Mouse (Mus musculus): ENCODE results near the gene Gpr108. TPM values are rescaled to one million over a fixed set of nuclear protein-coding genes. Genes with fewer than 3 reads are reported as not detected.

The Gpr108 gene
- total RNA-seq, 2 experiments from 2014 or later = 20.9 to 27.2 TPM

DNA sequence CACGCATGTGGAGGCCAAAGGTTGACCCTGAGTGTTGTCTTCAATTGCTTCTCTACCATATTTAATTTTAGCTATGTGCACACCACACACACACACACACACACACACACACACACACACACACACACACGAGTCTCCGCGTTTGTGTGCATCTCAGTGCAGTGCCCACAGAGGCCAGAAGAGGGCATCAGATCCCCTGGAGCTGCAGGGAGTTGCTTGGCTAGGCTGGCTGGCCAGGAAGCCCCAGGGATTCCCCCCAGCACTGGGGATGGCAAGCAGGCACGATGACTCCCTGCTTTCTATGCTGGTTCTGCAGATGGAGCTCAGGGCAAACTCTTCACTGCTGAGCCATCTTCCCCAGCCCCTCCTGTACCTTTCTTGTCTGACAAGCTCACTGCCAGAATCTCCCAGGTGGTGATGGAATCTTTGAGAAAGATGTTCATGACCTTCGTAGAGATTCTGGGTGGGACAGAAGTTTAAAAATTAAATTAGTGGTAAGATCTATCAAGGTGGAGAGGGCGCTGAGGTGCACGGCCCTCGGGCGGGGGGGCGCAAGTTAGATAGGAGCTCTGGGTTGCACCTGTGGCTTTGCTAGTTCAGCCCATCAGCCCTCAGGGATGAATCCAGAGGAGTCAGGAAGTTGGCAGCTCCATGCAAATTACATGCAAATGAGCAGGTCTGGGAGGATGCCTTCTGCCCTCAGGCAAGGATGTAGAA is 28.9 kb downstream of the Gpr108 start:
- ATAC-seq (replicated peaks; ENCODE audit: poor library complexity, severe bottlenecking) = peak; percentile 73

DNA sequence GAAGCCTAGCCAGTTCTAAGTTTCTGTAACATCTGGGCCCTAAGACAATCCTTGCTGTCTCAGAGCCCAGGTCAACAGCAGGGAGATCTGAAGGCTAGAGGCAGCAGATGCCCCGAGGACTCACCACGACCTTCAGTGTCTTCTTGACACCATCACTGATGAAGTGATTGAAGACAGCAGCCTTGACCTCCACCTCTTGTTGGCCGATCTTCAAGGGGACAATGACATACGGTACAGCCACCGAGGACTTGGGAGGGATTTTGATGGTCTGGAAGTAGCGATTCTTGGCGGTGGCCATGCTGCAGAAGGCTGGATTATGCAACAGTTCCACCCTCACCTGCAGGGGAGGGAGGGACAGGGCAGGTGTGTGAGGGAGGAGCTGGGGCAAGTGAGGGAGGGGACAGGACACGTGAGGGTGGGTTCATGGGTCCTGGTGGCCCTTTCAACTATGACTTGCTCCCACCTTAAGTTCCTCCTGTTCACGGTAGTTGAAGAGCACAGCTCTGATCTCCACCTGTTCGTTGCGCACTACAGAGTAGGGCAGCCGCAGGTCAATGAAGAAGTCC is 29.8 kb downstream of the Gpr108 start:
- ATAC-seq (replicated peaks; ENCODE audit: poor library complexity, severe bottlenecking) = no peak

DNA sequence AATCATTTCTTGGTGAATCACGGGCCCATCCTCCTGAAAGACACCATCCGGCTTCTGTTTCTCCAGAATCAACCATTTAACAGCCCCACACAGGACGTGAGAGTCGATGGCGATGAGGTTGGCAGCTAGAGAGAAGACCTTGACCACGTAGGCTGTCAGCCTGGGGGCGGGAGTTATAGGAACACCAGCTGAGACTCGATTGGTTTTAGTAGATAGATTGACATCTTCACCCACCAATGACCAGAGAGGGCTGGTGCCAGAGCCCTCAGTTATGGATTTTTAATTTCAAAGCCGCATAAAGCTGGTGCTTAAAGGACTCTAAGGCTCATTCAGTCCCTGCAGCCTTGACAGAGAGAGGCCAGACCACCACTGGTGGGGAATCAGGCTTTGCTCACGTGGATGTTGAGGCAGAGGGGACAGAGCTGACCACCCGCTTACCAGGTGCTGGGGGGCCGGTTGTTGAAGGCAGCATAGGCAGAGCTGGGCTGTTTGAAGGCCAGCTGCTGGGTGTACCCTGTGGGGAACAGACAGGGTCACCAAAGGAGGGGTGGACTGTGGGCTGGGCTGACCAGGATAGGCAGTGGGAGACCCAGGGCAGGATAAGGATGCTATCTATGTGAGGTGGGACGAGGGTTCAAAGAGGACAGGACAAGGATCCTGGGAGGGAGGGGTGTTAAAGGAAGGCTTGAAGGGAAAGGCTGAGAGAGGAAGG is 33.4 kb downstream of the Gpr108 start:
- no peak for ATAC-seq (replicated peaks; ENCODE audit: poor library complexity, severe bottlenecking)

DNA sequence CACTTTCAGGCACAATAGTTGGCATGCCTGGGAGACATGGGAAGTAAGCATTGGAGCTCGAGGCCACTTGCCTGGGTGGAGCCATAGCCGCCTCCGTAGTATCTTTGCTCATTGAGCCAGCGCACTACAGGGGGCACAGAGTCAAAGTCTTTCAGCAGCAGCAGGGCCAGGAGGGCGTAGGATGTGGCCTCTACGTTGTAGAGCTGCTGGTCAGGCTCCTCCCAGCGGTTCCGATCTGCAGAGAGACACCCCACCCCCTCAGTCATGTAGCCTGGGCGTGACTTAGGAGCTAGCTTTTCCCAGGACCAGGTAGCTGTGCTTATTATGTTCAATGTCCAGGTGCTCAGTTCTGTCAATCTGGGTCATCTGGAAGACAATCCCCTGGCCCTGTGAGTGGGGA is 36.7 kb downstream of the Gpr108 start:
- no peak for ATAC-seq (replicated peaks; ENCODE audit: poor library complexity, severe bottlenecking)

DNA sequence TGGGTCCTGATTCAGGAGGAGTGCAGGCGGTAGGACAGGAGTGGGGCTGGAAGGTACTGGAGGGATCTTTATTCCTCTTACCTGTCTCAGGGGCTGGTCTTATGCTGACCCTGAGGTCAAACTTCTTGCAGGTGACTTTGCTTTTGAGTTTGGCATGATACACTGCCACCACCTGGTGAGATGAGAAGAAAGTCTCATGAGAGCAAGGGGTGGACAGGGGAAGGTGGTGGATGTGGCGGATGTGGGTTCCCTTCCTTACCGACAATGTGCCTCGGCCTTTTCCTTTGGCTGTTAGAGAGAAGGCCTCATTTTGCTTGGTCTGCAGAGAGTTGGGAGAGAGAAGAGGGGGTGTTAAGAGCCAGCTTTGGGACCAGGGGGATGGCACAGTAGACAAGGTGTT is 38.9 kb downstream of the Gpr108 start:
- peak; percentile 25; the same call in 1 of the 2 replicates for ATAC-seq (replicated peaks; ENCODE audit: poor library complexity, severe bottlenecking)

DNA sequence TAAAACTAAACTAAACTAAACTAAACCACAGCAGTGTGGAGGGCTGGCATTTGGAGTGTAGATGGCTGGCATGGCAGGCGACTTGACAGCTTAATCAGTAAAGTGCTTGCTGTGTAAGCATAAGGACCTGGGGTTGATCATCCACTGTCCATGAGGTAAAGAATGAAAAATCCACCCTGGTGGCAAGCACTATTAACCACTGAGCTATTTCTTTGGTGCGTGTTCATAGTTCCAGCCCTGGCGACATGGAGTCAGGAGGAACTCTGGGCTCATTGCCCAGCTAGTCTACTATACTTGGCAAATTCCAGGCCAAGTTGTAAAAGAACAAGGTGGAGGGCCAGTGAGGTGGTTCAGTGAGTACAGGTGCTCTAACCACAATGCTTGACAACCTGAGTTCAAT is 40.3 kb downstream of the Gpr108 start:
- no peak for ATAC-seq (replicated peaks; ENCODE audit: poor library complexity, severe bottlenecking)

DNA sequence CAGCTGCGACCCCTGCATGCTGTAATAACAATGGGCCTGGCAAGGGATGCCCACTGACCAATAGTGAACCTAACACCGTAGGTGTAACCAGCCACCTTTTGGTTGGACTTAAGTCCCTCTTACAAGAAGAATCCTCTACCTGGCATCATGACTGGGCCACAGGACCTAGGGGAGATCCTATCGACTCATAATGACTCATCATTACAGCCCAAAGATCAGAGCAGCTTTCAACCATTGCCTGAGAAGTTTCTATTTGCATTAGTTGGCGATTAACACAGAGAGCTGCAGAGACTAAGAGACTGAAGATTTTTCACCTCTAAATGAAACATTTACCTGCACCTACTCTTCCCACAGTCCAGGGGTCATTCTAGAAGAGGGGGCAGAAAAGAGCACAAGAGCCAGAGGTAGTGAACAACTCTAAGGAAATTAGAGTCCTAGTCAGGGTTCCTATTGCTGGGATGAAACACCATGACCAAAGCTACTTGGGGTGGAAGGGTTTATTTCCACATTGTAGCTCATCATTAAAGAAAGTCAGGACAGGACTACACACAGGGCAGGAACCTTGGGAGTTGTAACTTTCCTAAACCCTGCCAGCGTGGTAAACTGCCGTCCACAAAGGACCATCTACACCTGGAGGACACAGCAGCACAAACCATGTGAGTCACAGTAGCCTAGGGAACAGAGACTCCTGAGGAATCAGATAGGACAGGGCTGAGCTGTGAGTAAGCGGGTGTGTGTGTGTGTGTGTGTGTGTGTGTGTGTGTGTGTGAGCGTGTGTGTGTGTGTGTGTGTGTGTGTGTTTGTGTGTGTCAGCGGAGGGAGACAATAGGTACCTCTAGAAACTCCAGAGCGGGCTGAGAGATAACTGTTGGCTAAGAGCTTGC is 46.2 kb downstream of the Gpr108 start:
- no peak for ATAC-seq (replicated peaks; ENCODE audit: poor library complexity, severe bottlenecking)

DNA sequence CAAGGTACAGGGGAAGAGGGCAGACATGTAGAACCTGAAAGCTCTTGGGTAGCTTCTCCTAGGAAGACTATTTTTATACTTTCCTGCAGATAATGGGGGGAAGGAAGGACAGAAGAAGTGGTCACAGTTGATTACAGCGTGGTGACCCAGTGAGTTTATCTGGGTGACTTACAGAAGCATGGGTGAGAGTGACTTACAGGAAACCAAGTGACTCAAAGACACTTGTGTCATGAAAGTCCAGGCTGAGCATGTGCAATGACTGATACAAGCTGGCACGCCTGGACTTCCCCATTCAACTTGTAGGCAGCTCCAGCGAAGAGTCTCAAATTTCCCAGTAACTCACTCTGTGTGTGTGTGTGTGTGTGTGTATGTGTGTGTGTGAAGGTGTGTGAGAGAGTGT is 50.0 kb downstream of the Gpr108 start:
- ATAC-seq (replicated peaks; ENCODE audit: poor library complexity, severe bottlenecking) = peak; percentile 51

DNA sequence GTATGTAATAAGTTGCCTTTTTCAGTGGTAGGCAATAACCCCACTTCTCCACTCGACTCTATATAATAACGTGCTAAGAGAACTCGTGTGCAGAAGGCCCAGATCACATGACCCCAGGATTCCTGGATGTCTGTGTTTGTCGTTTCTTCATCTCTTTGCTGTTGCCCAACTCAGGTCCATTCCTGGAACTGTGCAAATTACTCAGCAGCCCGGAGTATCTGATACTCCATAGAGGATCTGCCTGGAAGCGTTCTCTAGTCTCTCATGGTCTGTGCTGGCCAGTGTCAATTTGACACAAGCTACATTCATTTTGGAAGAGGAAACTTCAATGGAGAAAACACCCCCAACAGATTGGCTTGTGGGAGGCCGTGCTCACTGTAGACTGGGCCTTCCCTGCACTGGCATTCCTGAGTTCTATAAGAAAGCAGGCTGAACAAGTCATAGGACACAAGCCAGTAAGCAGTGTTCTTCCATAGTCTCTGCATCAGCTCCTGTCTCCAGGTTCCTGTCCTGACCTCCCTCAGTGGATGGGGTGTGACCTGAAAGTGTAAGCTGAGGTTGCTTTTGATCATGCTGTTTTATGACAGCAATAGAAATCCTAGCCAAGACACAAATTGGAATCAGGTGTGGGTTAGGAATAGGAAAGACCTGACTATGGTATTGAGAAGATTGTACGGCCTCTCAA is 52.8 kb downstream of the Gpr108 start:
- ATAC-seq (replicated peaks; ENCODE audit: poor library complexity, severe bottlenecking) = no peak

DNA sequence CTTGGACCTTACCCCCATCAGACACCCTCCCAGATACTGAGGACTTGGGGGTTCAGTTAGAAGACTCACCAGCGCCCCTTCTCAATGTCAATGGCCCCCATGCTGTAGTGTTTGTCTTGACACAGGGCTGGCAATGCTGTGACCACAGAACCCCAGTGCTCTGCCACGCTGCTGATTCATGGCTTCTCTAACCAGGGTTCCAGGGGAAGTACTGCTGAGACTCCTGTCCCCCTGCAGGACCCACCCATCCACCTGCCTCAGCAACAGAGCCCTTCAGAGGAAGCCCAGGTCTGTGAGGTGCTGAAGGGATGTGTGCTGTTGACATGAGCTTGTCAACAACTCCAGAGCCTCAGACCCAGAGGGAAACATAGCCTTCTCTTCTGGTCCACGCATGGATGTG is 53.5 kb downstream of the Gpr108 start:
- peak; percentile 4; the same call in 1 of the 2 replicates for ATAC-seq (replicated peaks; ENCODE audit: poor library complexity, severe bottlenecking)

DNA sequence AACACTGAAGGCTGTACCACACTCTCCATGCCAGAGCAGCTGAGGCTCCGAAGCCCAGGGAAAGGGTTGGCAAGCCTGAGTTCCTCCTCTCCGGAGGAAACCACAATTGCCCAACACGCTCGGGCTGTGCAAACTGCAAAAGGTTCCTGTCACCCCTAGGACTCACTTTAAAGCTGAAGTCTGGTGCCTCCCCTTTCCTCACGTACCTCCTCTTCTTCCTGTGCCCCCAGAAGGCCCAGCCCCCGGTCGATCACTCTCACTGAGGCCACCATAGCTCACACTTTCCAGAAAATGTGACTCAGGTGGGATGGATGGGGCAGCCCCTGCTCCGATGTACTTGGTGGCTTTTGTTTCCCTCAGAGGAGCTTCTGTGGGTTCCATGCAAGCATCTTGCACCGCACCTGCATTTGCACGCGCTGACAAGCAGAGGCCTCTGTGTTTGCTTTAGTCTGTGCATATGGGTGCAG is 54.2 kb downstream of the Gpr108 start, which contains the start of gene Tnfsf14:
Tnfsf14 (minus strand) TSS at position 137 of the 467 bp plus-strand sequence.
- ATAC-seq (replicated peaks; ENCODE audit: poor library complexity, severe bottlenecking) = peak; percentile 88

DNA sequence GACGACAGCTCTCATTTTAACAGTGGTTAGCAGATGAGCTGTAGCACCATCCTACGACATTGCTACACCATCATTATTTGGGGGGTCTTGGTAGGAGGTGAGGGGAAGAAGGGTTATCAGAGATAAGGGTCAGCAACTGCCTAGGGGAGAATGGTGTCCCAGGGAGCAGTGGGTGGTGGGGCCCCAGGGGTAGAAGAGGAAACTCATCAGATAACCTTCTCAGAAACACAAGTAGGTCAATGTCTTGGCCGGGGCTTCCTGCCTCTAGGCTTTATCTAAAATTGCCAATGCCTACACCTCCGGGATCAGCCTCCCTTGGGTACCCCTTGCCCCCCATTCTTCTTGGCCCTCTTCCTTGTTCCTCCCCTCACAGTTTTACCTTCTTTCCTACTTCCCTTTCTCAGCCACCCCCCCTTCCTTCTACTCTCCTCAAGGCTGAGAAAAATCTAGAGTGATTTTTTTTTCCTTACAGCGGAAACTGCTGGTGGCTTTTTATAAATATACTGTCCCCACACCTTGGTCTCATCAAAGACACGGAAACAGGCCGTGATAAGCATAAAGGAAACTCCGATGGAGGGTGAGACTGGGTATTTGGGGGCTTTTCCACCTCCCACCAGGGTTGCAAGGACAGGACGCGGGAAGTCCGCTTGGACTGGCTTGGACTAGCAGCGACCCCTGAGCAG is 59.6 kb downstream of the Gpr108 start:
- ATAC-seq (replicated peaks; ENCODE audit: poor library complexity, severe bottlenecking) = peak; percentile 69

DNA sequence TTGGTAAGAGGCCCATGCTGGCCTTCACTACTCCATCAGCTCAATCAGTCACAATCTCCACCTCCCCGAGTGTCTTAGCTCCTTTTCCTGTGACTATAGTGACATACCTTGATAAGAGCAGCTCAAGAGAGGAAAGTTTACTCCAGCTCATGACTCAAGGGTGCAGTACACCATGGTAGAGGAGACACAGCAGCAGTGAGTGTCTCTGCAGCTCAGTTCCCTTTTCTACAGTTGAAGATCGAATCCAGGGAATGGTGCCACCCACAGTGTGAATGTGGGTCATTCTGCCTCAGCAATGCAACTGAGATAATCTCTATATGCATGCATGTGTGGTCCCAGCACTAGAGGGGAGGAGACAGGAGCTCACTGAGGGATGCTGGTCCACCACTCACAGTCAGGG is 62.6 kb downstream of the Gpr108 start:
- no peak for ATAC-seq (replicated peaks; ENCODE audit: poor library complexity, severe bottlenecking)

Other genes with a start within 250 kb of the Gpr108 start
- gene Pspn, start 248.4 kb downstream of the Gpr108 start, total RNA-seq (2014; fragmentation: Nextera tagmentation) = not detected in 2 replicates
- not detected in 2 replicates for gene Pspn, start 248.4 kb downstream of the Gpr108 start, total RNA-seq (2017)
- gene Gtf2f1, start 237.2 kb downstream of the Gpr108 start, total RNA-seq (2014; fragmentation: Nextera tagmentation) = 47.6 and 63.8 TPM in 2 replicates
- gene Gtf2f1, start 237.2 kb downstream of the Gpr108 start, total RNA-seq (2017) = 103 and 116 TPM in 2 replicates
- not detected in 2 replicates for gene Gm17949, start 237.0 kb downstream of the Gpr108 start, total RNA-seq (2014; fragmentation: Nextera tagmentation)
- not detected in 2 replicates for gene Gm17949, start 237.0 kb downstream of the Gpr108 start, total RNA-seq (2017)
- 96.6 and 149 TPM in 2 replicates for gene Khsrp, start 216.9 kb downstream of the Gpr108 start, total RNA-seq (2014; fragmentation: Nextera tagmentation)
- 68.9 and 84.0 TPM in 2 replicates for gene Khsrp, start 216.9 kb downstream of the Gpr108 start, total RNA-seq (2017)
- not detected in 2 replicates for gene Slc25a41, start 206.8 kb downstream of the Gpr108 start, total RNA-seq (2014; fragmentation: Nextera tagmentation)
- gene Slc25a41, start 206.8 kb downstream of the Gpr108 start, total RNA-seq (2017) = not detected in 2 replicates
- gene Crb3, start 189.3 kb downstream of the Gpr108 start, total RNA-seq (2014; fragmentation: Nextera tagmentation) = not detected in 2 replicates
- gene Crb3, start 189.3 kb downstream of the Gpr108 start, total RNA-seq (2017) = not detected in 2 replicates
- 15.2 and 23.8 TPM in 2 replicates for gene Slc25a23, start 188.6 kb downstream of the Gpr108 start, total RNA-seq (2014; fragmentation: Nextera tagmentation)
- 1.6 and 1.7 TPM in 2 replicates for gene Slc25a23, start 188.6 kb downstream of the Gpr108 start, total RNA-seq (2017)
- gene Dennd1c, start 169.9 kb downstream of the Gpr108 start, total RNA-seq (2014; fragmentation: Nextera tagmentation) = 24.7 and 27.1 TPM in 2 replicates
- 2.9 and 3.0 TPM in 2 replicates for gene Dennd1c, start 169.9 kb downstream of the Gpr108 start, total RNA-seq (2017)
- gene Tubb4a, start 160.7 kb downstream of the Gpr108 start, total RNA-seq (2014; fragmentation: Nextera tagmentation) = not detected in 2 replicates
- gene Tubb4a, start 160.7 kb downstream of the Gpr108 start, total RNA-seq (2017) = not detected in 2 replicates
- gene Tnfsf9, start 143.1 kb downstream of the Gpr108 start, total RNA-seq (2014; fragmentation: Nextera tagmentation) = 0.28 and 1.1 TPM in 2 replicates
- gene Tnfsf9, start 143.1 kb downstream of the Gpr108 start, total RNA-seq (2017) = 0.60 and 3.0 TPM in 2 replicates
- not detected in 2 replicates for gene Cd70, start 98.7 kb downstream of the Gpr108 start, total RNA-seq (2014; fragmentation: Nextera tagmentation)
- gene Cd70, start 98.7 kb downstream of the Gpr108 start, total RNA-seq (2017) = not detected in 2 replicates
- 6.4 and 7.6 TPM in 2 replicates for gene Tnfsf14, start 54.3 kb downstream of the Gpr108 start, total RNA-seq (2014; fragmentation: Nextera tagmentation)
- gene Tnfsf14, start 54.3 kb downstream of the Gpr108 start, total RNA-seq (2017) = 5.2 and 5.8 TPM in 2 replicates
- 59.6 and 67.4 TPM in 2 replicates for gene C3, start 20.3 kb downstream of the Gpr108 start, total RNA-seq (2014; fragmentation: Nextera tagmentation)
- gene C3, start 20.3 kb downstream of the Gpr108 start, total RNA-seq (2017) = 146 and 183 TPM in 2 replicates
- 8.3 and 9.9 TPM in 2 replicates for gene Trip10, start 1.0 kb upstream of the Gpr108 start, total RNA-seq (2014; fragmentation: Nextera tagmentation)
- gene Trip10, start 1.0 kb upstream of the Gpr108 start, total RNA-seq (2017) = 5.6 and 8.6 TPM in 2 replicates
- 139 and 141 TPM in 2 replicates for gene Vav1, start 30.7 kb upstream of the Gpr108 start, total RNA-seq (2014; fragmentation: Nextera tagmentation)
- gene Vav1, start 30.7 kb upstream of the Gpr108 start, total RNA-seq (2017) = 284 and 301 TPM in 2 replicates
- gene Adgre1, start 110.2 kb upstream of the Gpr108 start, total RNA-seq (2014; fragmentation: Nextera tagmentation) = 6.5 and 10.5 TPM in 2 replicates
- 11.5 and 15.5 TPM in 2 replicates for gene Adgre1, start 110.2 kb upstream of the Gpr108 start, total RNA-seq (2017)

Measured in granulocyte monocyte progenitor cell, adult 5-6 weeks (primary cell).